Mouse (Mus musculus) testis, adult 2 months (tissue): ENCODE measurements around the gene Arl2.

Experiments used
- CTCF ChIP-seq: fragments of 200-500 bp; IDR thresholded peaks from 2 replicates; pipeline ENCODE4 v1.5.1; 2012; ENCODE audit warnings: low read depth, mild to moderate bottlenecking, inconsistent platforms, low read length, moderate library complexity; ENCODE audit not compliant: control insufficient read depth, insufficient read depth, insufficient replicate concordance
- POLR2A ChIP-seq: fragments of 200-500 bp; IDR thresholded peaks from 2 replicates; pipeline ENCODE4 v1.6.1; 2012; ENCODE audit warnings: low read depth, mild to moderate bottlenecking, inconsistent platforms, low read length, moderate library complexity; ENCODE audit not compliant: control insufficient read depth

GRCm38 (mm10) chr19:6155174-6155573, 13.8 kb upstream of the Arl2 start:
- TF ChIP-seq POLR2A (no peak), CTCF (no peak)
